Comparison of ENCODE assay signal across 22 mouse cellular contexts in the genomic region with DNA sequence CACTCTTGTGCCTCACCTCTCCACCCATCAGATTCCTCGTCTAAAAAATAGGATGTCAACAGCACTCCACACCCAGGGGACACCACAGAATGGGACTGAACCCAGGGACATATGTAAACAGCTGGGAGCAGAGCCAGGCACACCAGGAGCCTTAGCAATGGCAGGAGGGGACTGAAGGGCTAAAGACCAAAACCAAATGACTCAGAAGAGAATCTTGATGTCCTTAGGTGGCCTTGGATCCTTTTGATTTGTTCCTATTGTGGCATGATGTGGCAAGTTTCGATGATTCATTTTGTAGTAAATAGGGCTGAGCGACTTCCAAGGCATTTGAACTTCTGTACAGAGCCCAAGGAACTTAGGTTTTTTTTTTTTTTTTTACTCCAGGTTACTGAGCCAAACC.
A peak's percentile ranks its signal among the peaks of the same experiment; 100 is the strongest.
DNase-seq lines count a peak whose midpoint lies in the region; ATAC-seq and TF ChIP-seq lines count a peak whose summit lies in the region.
"Had no signal": no experiment of that assay in that cellular context is flagged by ENCODE, and none has a peak within 500 bp of the region (broad histone marks: within the 10 kb centered on the region; RNA-seq: fewer than 3 reads in every experiment).

No protein-coding gene starts in this region.

- ATAC-seq in hindbrain, embryonic 14.5 days (ENCODE audit: low FRiP score), result no peak
- ATAC-seq in hindbrain, embryonic 12.5 days (ENCODE audit: low FRiP score), result no peak
- no peak for ATAC-seq in intestine, embryonic 16.5 days
- ATAC-seq: forebrain, embryonic 13.5 days; liver, embryonic 12.5 days; midbrain, embryonic 15.5 days had no signal

- no peak for TF ChIP-seq CTCF in cerebellum, adult 2 months (IDR thresholded peaks at IDR 0.05; ENCODE audit: borderline replicate concordance, insufficient read depth, low read depth, low read length)

- peaks cover 10% of the 10 kb centered on the region for H3K4me1 ChIP-seq in cerebellum, adult 2 months (ENCODE audit: control insufficient read depth, insufficient read depth, low read length)
- H3K4me1 ChIP-seq in hindbrain, embryonic 14.5 days (replicated peaks; ENCODE audit: control insufficient read depth, insufficient read depth, low read length), result peaks cover 11% of the 10 kb centered on the region
- peaks cover 6% of the 10 kb centered on the region for H3K4me1 ChIP-seq in hindbrain, embryonic 12.5 days
- no peaks in the 10 kb centered on the region for H3K4me1 ChIP-seq in intestine, embryonic 16.5 days (ENCODE audit: control insufficient read depth, insufficient read depth, low read length)

- H3K27me3 ChIP-seq in cerebellum, adult 2 months (ENCODE audit: control insufficient read depth, insufficient read depth, low read length), result no peaks in the 10 kb centered on the region
- no peaks in the 10 kb centered on the region for H3K27me3 ChIP-seq in hindbrain, embryonic 14.5 days (ENCODE audit: control insufficient read depth, insufficient read depth, low read length)
- no peaks in the 10 kb centered on the region for H3K27me3 ChIP-seq in hindbrain, embryonic 12.5 days
- H3K27me3 ChIP-seq in myocyte (ENCODE audit: control insufficient read depth, insufficient read depth, insufficient read length), result no peaks in the 10 kb centered on the region
- no peaks in the 10 kb centered on the region for H3K27me3 ChIP-seq in intestine, embryonic 16.5 days (replicated peaks; ENCODE audit: control insufficient read depth, insufficient read depth, low read length)
- H3K27me3 ChIP-seq: forebrain, embryonic 13.5 days; kidney, embryonic 15.5 days; limb, embryonic 12.5 days; midbrain, embryonic 15.5 days had no signal

- no peak overlapping the region for H3ac ChIP-seq in myocyte (ENCODE audit: control insufficient read depth, insufficient read length)

- no peaks in the 10 kb centered on the region for H3K36me3 ChIP-seq in hindbrain, embryonic 14.5 days (replicated peaks; ENCODE audit: control insufficient read depth, insufficient read depth)
- H3K36me3 ChIP-seq in hindbrain, embryonic 12.5 days, result no peaks in the 10 kb centered on the region
- H3K36me3 ChIP-seq in myocyte (ENCODE audit: control insufficient read depth, insufficient read depth), result no peaks in the 10 kb centered on the region
- no peaks in the 10 kb centered on the region for H3K36me3 ChIP-seq in intestine, embryonic 16.5 days (ENCODE audit: control insufficient read depth, insufficient read depth, low read length)
- H3K36me3 ChIP-seq: hindbrain, embryonic 10.5 days; kidney, embryonic 15.5 days; limb, embryonic 12.5 days; liver, embryonic 12.5 days; midbrain, embryonic 15.5 days had no signal

- no peak overlapping the region for H3K27ac ChIP-seq in cerebellum, adult 2 months (ENCODE audit: insufficient read depth, low read length)
- peak overlapping the region; percentile 9; the same call in 1 of the 2 replicates for H3K27ac ChIP-seq in hindbrain, embryonic 14.5 days
- H3K27ac ChIP-seq in hindbrain, embryonic 12.5 days, result no peak overlapping the region
- H3K27ac ChIP-seq in intestine, embryonic 16.5 days (ENCODE audit: low read length), result no peak overlapping the region
- H3K27ac ChIP-seq: forebrain, embryonic 13.5 days; hindbrain, embryonic 10.5 days; kidney, embryonic 15.5 days; limb, embryonic 12.5 days; liver, embryonic 12.5 days; midbrain, embryonic 15.5 days had no signal

- H3K4me3 ChIP-seq in cerebellum, adult 2 months (replicated peaks; ENCODE audit: insufficient read depth, low read depth, low read length), result no peak overlapping the region
- no peak overlapping the region for H3K4me3 ChIP-seq in hindbrain, embryonic 14.5 days (replicated peaks; ENCODE audit: low read length)
- no peak overlapping the region for H3K4me3 ChIP-seq in hindbrain, embryonic 12.5 days
- no peak overlapping the region for H3K4me3 ChIP-seq in myocyte
- no peak overlapping the region for H3K4me3 ChIP-seq in intestine, embryonic 16.5 days (ENCODE audit: low read length)
- H3K4me3 ChIP-seq: forebrain, embryonic 13.5 days; hindbrain, embryonic 10.5 days; kidney, embryonic 15.5 days; limb, embryonic 12.5 days; liver, embryonic 12.5 days; midbrain, embryonic 15.5 days had no signal

- H3K79me2 ChIP-seq in myocyte (ENCODE audit: control insufficient read depth, insufficient read depth), result no peaks in the 10 kb centered on the region

- no peak overlapping the region for H3K4me2 ChIP-seq in hindbrain, embryonic 14.5 days (replicated peaks)
- no peak overlapping the region for H3K4me2 ChIP-seq in hindbrain, embryonic 12.5 days (replicated peaks)
- H3K4me2 ChIP-seq in myocyte (ENCODE audit: low read depth), result peak overlapping the region; percentile 36
- no peak overlapping the region for H3K4me2 ChIP-seq in intestine, embryonic 16.5 days (ENCODE audit: low read depth, low read length)
- H3K4me2 ChIP-seq: forebrain, embryonic 13.5 days; kidney, embryonic 15.5 days; limb, embryonic 12.5 days; liver, embryonic 12.5 days; lung, embryonic 14.5 days; midbrain, embryonic 15.5 days had no signal

- no peak overlapping the region for H3K9ac ChIP-seq in hindbrain, embryonic 14.5 days
- no peak overlapping the region for H3K9ac ChIP-seq in hindbrain, embryonic 12.5 days
- H3K9ac ChIP-seq in intestine, embryonic 16.5 days (ENCODE audit: low read depth, low read length), result no peak overlapping the region
- H3K9ac ChIP-seq: forebrain, embryonic 13.5 days; kidney, embryonic 15.5 days; limb, embryonic 12.5 days; liver, embryonic 12.5 days; lung, embryonic 14.5 days; midbrain, embryonic 15.5 days had no signal

- DNase-seq in cerebellum, adult 2 months, result peak; percentile 44 to 54
- no peak for DNase-seq in cerebellum, postnatal 4 days (ENCODE audit: low spot score in 2 of 2)
- no peak for DNase-seq in hindbrain, embryonic 14.5 days (ENCODE audit: low spot score)
- DNase-seq in adrenal gland, adult 8-10 months, result peak; percentile 68
- no peak for DNase-seq in gastrocnemius, adult 8-10 months (ENCODE audit: low spot score in 2 of 2)
- DNase-seq: B cell, adult 2 months; gastrocnemius, postnatal 10 days; kidney, postnatal 4 days; layer of hippocampus, adult 9-11 months; lung, embryonic 14.5 days; lung, postnatal 36 days; right cerebral cortex, postnatal 14 days; thymus, postnatal 4 days had no signal

- H3K9me3 ChIP-seq in hindbrain, embryonic 14.5 days (ENCODE audit: control insufficient read depth, low read length), result no peaks in the 10 kb centered on the region
- no peaks in the 10 kb centered on the region for H3K9me3 ChIP-seq in hindbrain, embryonic 12.5 days (replicated peaks)
- no peaks in the 10 kb centered on the region for H3K9me3 ChIP-seq in intestine, embryonic 16.5 days (ENCODE audit: control insufficient read depth, low read length)
- H3K9me3 ChIP-seq: forebrain, embryonic 13.5 days; hindbrain, embryonic 10.5 days; kidney, embryonic 15.5 days; limb, embryonic 12.5 days; liver, embryonic 12.5 days; midbrain, embryonic 15.5 days had no signal

- 39% methylated on average over 3 of the region's 3 CpGs for WGBS in cerebellum, adult 2 months
- 64% methylated on average over 3 of the region's 3 CpGs for WGBS in hindbrain, embryonic 14.5 days
- WGBS in hindbrain, embryonic 12.5 days, result 77% methylated on average over 3 of the region's 3 CpGs
- 76% methylated on average over 3 of the region's 3 CpGs for WGBS in intestine, embryonic 16.5 days

- TF ChIP-seq POLR2A in cerebellum, adult 2 months (IDR thresholded peaks at IDR 0.05; ENCODE audit: borderline replicate concordance, insufficient read depth, low read length), result no peak
- TF ChIP-seq POLR2A in myocyte (IDR thresholded peaks at IDR 0.05; ENCODE audit: insufficient read length, low read depth), result no peak

TF ChIP-seq in myocyte, 11 proteins besides CTCF, POLR2A, EP300 and RAD21:
- peak; percentile 39; the same call in 1 of the 2 replicates for TF ChIP-seq CEBPB (IDR thresholded peaks at IDR 0.05; ENCODE audit: insufficient read depth, poor library complexity, severe bottlenecking)
- TF ChIP-seq E2F4 (IDR thresholded peaks at IDR 0.05; ENCODE audit: insufficient read depth), result no peak

Comparison
In these comparisons a context has a peak if more than half of its experiments do, and no peak if none do; other contexts are left out.
1. DNase-seq: peak in cerebellum, adult 2 months (2 of 2) and adrenal gland, adult 8-10 months (single experiment); none in cerebellum, postnatal 4 days (0 of 2), hindbrain, embryonic 14.5 days (single experiment) and gastrocnemius, adult 8-10 months (0 of 2).